Mouse (Mus musculus) layer of hippocampus, adult 8-10 months (tissue): Measurements from ENCODE around the gene Hspg2. TPM values are rescaled to one million over a fixed set of nuclear protein-coding genes. Genes with fewer than 3 reads are reported as not detected.
"Not testable (repeated sequence)": the region's sequence is repeated elsewhere in the genome, so short reads cannot be mapped to it uniquely, and the experiment has no call there.

Experiments used
- DNase-seq, 2 experiments: peaks; one replicate each; pipeline ENCODE4 v3.0.0; 2022; ENCODE audit warnings: low spot score in 2 of 2
- total RNA-seq, 4 experiments: library from RNA; stranded (reverse); gene quantifications; 2 replicates each; pipeline ENCODE4 v1.2.4; 2022

Gene Hspg2
- total RNA-seq, 4 experiments from 2014 or later: 4.2 to 6.1 (median 5.6) TPM

- no peak for DNase-seq
Measured at GRCm38 (mm10) chr4:137556673-137557210, 88.2 kb downstream of the Hspg2 start.

GRCm38 (mm10) chr4:137569873-137570272 lies 101.3 kb downstream of the Hspg2 start:
- DNase-seq: no peak

GRCm38 (mm10) chr4:137574469-137574868 lies 105.9 kb downstream of the Hspg2 start, which contains the start of gene Ldlrad2:
TSS of gene Ldlrad2 (minus strand) at chr4:137574569.
- no peak for DNase-seq

GRCm38 (mm10) chr4:137577486-137577885 lies 108.9 kb downstream of the Hspg2 start:
- DNase-seq: no peak

- peak in 1 of 2 experiments; percentile 29 for DNase-seq
Measured at GRCm38 (mm10) chr4:137578181-137578845, 109.7 kb downstream of the Hspg2 start.

GRCm38 (mm10) chr4:137579789-137580188 lies 111.2 kb downstream of the Hspg2 start:
- DNase-seq: no peak

- DNase-seq: no peak
Measured at GRCm38 (mm10) chr4:137580299-137580698, 111.7 kb downstream of the Hspg2 start.

GRCm38 (mm10) chr4:137581815-137582214 lies 113.2 kb downstream of the Hspg2 start:
- no peak for DNase-seq

- not testable (repeated sequence) for DNase-seq
Measured at GRCm38 (mm10) chr4:137589095-137589494, 120.5 kb downstream of the Hspg2 start.

GRCm38 (mm10) chr4:137589586-137589985 lies 121.0 kb downstream of the Hspg2 start:
- no peak for DNase-seq

- DNase-seq: no peak
Measured at GRCm38 (mm10) chr4:137590961-137591360, 122.4 kb downstream of the Hspg2 start.

GRCm38 (mm10) chr4:137593601-137594495 lies 125.3 kb downstream of the Hspg2 start, which contains the start of gene Usp48:
TSS of gene Usp48 (plus strand) at chr4:137593755.
- DNase-seq: peak; percentile 98 to 99

- DNase-seq: peak; percentile 44
Measured at GRCm38 (mm10) chr4:137594496-137595270, 126.1 kb downstream of the Hspg2 start.

- no peak for DNase-seq
Measured at GRCm38 (mm10) chr4:137597098-137597630, 128.6 kb downstream of the Hspg2 start.

- DNase-seq: no peak
Measured at GRCm38 (mm10) chr4:137598577-137598976, 130.0 kb downstream of the Hspg2 start.

GRCm38 (mm10) chr4:137603449-137604171 lies 135.0 kb downstream of the Hspg2 start:
- DNase-seq: no peak

- no peak for DNase-seq
Measured at GRCm38 (mm10) chr4:137607023-137607422, 138.5 kb downstream of the Hspg2 start.

GRCm38 (mm10) chr4:137609281-137609680 lies 140.7 kb downstream of the Hspg2 start:
- no peak for DNase-seq

GRCm38 (mm10) chr4:137609702-137610101 lies 141.1 kb downstream of the Hspg2 start:
- no peak for DNase-seq

- no peak for DNase-seq
Measured at GRCm38 (mm10) chr4:137610256-137610655, 141.7 kb downstream of the Hspg2 start.
